Mouse (Mus musculus) adrenal gland, adult 2 months (tissue): Measurements from ENCODE around the gene Ppp1r13l. TPM values are rescaled to one million over a fixed set of nuclear protein-coding genes. Genes with fewer than 3 reads are reported as not detected.

Experiments used
- DNase-seq: peaks from one replicate; pipeline ENCODE4 v3.0.0; 2021
- polyA plus RNA-seq: library from polyadenylated mRNA; depleted of rRNA; stranded (reverse); fragments of >200 nt; gene quantifications from 2 replicates; pipeline ENCODE4 v1.2.3, GENCODE M21; 2012
- total RNA-seq, 2 experiments: library from RNA; stranded (reverse); gene quantifications; 2 replicates each; pipeline ENCODE4 v1.2.3; 2021

Gene Ppp1r13l
- total and polyA plus RNA-seq, 3 experiments: 6.5 to 16.9 (median 8.3) TPM

- DNase-seq: no peak
Measured at GRCm38 (mm10) chr7:19365376-19365775, 5.8 kb downstream of the Ppp1r13l start.

DNA sequence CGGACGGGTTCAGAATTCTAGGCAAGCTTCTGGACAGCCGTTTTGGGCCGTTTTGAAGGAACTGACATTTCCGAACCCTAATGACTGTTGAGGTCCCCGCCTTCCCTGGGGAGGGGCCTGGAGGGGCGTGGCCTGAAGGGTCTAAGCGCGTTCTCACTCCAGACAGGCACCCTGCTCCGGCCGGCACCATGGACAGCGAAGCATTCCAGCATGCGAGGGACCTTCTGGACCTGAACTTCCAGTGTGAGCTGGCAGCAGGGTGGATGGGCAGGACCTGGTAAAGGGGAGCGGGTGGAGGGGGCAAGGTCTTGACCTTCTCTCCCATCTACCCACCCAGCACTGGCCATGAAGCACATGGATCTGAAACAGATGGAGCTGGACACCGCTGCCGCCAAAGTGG lies 8.8 kb downstream of the Ppp1r13l start:
- DNase-seq: peak; percentile 80

- peak; percentile 66 for DNase-seq
Measured at GRCm38 (mm10) chr7:19369823-19370425, 10.4 kb downstream of the Ppp1r13l start.

- no peak for DNase-seq
Measured at GRCm38 (mm10) chr7:19373367-19373766, 13.8 kb downstream of the Ppp1r13l start.

DNA sequence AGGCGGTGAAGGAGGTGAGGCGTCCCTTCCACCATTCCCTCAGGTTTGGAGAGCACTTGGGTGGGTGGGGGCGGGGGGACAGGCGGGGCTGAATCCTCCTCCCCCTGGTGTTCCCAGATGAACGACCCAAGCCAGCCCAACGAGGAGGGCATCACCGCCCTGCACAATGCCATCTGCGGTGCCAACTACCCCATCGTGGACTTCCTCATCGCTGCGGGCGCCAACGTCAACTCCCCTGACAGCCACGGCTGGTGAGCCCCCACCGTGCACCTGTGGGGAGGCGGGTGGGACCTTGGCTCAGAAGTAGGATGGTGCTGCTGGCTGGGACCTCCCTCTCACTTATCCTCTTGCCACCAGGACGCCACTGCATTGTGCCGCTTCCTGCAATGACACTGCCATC lies 15.8 kb downstream of the Ppp1r13l start:
- DNase-seq: no peak

- DNase-seq: no peak
Measured at GRCm38 (mm10) chr7:19376019-19376418, 16.5 kb downstream of the Ppp1r13l start.

- no peak for DNase-seq
Measured at GRCm38 (mm10) chr7:19378049-19378448, 18.5 kb downstream of the Ppp1r13l start.

DNA sequence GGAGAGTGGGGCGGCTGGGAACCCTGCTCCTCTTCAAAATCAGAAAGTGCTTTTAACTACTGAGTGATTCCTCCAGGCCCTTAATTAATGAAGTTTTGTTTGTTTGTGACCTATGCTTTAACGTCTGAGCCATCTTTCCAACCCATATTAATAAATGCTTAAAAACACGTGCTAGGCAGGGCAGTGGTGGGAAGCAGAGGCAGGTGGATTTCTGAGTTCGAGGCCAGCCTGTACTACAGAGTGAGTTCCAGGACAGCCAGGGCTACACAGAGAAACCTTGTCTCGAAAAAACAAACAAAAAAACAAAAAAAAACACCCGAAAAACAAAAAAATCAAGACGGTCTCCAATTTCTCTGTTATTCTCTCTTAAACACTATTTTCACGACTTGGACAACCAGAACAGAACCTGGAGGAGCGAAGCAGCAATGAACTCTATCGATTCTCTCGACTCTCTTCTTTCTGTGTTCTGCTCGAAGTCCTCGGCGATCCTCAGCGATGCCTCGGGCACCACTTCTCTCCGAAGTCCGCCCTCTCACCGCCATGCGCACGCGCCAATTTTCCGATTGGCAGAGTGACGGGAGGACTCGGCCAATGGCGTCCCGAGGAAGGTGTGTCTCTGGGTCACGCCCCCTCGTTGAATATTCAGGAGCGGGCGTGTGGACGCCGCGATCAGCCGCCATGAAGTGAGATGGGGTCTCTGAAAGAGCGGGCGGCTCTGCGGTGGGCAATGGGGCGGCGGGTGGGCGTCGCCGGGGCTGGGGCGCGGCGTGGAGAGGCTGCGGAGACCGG lies 22.0 kb downstream of the Ppp1r13l start, which contains the start of gene Ercc2:
TSS of gene Ercc2 (plus strand) at position 634 of the 789 bp plus-strand sequence.
- peak; percentile 99 for DNase-seq

DNA sequence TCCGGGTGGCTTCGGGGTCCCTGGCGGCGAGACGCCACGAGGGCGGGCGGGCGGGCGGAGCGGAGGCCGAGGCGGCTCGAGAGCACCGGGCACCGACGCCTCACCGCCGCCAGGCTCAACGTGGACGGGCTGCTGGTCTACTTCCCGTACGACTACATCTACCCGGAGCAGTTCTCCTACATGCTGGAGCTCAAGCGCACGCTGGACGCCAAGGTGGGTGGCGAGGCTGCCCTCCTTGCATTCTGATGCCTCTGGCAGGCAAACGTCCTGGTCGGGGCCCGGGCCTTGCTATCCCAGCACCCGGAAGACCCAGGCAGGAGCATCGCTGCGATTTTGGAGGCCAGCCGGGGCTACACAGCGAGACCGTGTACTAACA lies 22.6 kb downstream of the Ppp1r13l start:
- no peak for DNase-seq

GRCm38 (mm10) chr7:19383708-19384107 lies 24.2 kb downstream of the Ppp1r13l start:
- DNase-seq: no peak

DNA sequence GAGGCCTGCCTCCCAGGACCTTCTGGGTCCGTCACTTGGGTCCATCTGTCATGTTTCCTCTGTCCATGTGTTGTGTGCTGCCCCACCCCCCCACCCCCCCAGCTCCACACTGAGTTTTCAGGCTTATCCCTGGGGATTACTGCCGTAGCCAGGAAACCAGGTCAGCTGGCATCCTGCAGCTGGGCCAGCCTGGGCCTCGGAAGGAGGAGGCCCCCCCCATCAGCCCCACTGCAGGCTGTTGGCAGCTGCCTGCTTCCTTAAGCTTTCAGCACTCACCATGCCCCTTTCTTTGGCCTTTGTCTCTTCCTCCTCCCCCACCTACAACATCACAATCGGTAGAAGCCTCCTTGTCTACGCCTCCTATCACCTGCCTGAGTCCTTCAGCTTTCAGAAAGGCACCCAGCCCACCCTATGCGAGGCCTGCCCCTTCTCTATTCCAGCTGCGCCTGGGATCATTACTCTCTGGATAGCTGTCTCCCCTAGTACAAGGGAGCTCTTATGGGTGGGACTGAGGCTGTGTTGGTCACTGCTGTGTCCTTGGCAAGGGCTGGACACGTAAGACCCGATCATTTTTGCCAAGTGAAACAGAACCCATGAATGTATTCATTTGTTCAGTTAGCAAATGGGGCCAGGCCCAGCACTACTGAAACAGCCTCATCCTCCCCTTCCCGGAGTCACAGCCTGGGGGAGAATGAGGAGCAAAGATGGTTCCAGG lies 29.3 kb downstream of the Ppp1r13l start:
- DNase-seq: no peak

DNA sequence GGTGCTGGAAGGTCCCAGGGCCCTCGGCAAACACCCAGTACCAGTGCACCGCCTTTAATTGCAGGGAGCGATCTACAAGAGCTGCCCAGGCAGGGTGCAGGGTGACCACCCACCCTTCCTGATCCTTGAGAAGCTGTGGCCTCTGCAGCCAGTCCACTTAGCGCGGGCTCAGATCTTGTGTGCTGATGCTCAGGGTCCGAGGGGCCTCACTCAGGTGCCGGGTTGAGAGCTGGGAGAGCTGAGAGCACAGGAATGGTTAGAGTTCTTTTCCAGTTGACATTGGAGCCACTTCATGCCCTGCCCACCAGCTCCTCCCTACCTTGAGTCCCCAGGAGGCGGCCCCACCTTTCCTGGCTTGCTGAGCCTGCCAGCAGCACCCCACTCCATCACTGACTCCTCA lies 34.9 kb downstream of the Ppp1r13l start:
- no peak for DNase-seq

DNA sequence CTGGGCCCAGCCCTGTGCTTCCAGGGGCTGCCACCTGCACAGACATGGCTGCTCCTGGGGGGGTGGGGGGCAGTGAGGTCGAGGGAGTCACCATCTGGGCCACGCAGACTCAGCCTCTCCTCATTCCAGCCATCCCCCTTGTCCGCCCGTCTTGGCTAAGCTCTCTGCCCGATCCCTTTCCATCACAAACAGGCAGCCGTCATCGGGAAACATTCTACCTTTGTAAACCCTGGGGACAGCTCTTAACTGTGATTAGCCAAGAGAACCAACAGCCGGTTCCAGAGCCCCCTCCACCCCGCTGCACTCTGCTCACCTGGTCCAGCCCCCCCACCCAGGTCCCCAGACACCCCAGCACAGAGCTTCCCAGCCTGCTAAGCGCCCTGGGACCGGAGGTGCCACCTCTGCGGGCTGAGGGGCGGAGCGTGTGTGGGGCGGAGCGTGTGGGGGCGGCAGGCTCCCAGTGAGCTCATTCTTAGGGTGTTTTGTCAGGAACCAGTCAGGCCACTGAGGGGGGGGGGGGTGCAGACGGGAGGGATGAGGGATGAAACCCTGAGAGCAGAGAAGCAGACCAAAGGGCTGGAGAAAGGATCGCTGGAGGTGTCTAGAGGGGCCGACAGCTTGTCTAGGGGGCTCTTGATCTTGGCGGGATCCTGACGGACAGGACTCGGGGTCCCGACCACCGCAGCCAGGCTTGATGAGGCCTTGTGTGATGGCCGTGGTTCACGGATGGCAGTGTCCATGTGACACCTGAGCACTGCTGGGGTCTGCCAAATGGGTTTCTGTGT lies 40.1 kb downstream of the Ppp1r13l start:
- peak; percentile 84 for DNase-seq

GRCm38 (mm10) chr7:19400946-19401345 lies 41.4 kb downstream of the Ppp1r13l start:
- DNase-seq: no peak

GRCm38 (mm10) chr7:19402535-19403112 lies 43.1 kb downstream of the Ppp1r13l start:
- no peak for DNase-seq

GRCm38 (mm10) chr7:19403731-19404296 lies 44.3 kb downstream of the Ppp1r13l start, which contains the start of gene Klc3:
Gene Klc3 (minus strand): TSS chr7:19404104.
- peak; percentile 68 for DNase-seq

- no peak for DNase-seq
Measured at GRCm38 (mm10) chr7:19404476-19404875, 44.9 kb downstream of the Ppp1r13l start, which contains the start of gene Ckm. Gene Ckm (plus strand): TSS chr7:19404776.

DNA sequence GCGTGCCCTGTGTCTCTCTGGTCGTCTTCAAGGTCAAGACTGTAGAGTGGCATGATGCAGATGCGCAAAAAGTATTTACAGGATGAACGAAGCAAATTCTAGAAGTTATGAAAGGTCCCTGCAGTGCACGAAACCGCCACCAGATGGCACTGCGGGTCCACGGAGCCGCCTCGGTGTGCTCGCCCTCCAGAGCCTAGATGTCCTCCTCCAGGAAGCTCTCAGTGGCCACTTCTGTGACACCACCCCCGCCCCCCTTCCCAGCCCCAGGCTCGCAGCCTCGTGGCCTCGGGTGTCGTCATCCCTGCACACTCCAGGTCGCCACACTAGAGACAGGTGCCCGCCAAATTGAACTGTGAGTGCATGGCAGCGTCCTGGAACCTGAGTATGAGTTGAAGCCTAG lies 45.9 kb downstream of the Ppp1r13l start:
- DNase-seq: peak; percentile 81

- no peak for DNase-seq
Measured at GRCm38 (mm10) chr7:19409753-19410152, 50.2 kb downstream of the Ppp1r13l start.

DNA sequence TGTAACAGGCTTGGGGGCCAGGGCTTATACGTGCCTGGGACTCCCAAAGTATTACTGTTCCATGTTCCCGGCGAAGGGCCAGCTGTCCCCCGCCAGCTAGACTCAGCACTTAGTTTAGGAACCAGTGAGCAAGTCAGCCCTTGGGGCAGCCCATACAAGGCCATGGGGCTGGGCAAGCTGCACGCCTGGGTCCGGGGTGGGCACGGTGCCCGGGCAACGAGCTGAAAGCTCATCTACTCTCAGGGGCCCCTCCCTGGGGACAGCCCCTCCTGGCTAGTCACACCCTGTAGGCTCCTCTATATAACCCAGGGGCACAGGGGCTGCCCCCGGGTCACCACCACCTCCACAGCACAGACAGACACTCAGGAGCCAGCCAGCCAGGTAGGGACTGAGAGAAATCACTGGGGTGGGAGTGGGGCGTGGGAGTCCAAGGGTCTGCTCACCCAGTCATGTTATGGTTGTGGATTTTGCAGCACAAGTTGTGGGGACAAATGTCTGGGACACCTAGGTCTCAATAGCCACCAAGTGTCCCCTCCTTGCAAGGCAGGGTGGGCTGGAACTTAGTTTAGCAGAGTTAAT lies 51.3 kb downstream of the Ppp1r13l start:
- peak; percentile 86 for DNase-seq

DNA sequence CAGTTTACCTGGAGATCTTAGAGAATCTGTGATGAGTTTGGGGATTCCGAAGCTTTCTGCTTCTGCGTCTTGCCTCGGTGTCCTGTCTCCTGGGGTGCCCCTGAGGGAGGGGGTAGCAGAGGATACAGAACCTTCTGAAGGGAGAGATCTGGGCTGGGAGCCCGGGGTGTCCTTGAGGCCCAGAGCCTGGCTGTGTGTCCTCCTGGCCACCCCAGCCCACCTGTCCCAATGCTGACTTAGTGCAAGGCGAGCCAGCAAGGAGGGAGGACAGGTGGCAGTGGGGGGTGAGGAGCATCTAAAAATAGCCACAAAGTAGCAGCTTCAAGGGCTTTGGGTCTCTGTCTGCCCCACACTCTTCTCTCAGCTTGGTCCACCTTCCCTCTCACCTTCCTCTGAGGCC lies 52.2 kb downstream of the Ppp1r13l start:
- peak; percentile 45 for DNase-seq
